Mouse (Mus musculus) stomach, embryonic 16.5 days (tissue): ENCODE data around the gene Robo1. TPM values are rescaled to one million over a fixed set of nuclear protein-coding genes. Genes with fewer than 3 reads are reported as not detected.

ENCODE experiments used
- ATAC-seq: fragments of 200-750 bp; cut with Nextera tagmentation; 2 replicates; pipeline ENCODE4 v1.8.0; 2017; ENCODE audit warnings: moderate number of reproducible peaks, moderate TSS enrichment; ENCODE audit not compliant: insufficient read depth, low FRiP score
- H3K27ac ChIP-seq: fragments of 300-500 bp; sonication (generic); 2 replicates; pipeline ENCODE4 v1.5.1; 2014; ENCODE audit warnings: low read length
- H3K27me3 ChIP-seq: fragments of 300-500 bp; sonication (generic); 2 replicates; pipeline ENCODE4 v1.6.1; 2014; ENCODE audit warnings: low read length, control low read depth, mixed read lengths; ENCODE audit not compliant: control insufficient read depth, insufficient read depth
- H3K36me3 ChIP-seq: fragments of 300-500 bp; sonication (generic); 2 replicates; pipeline ENCODE4 v1.6.1; 2014; ENCODE audit warnings: low read length; ENCODE audit not compliant: control insufficient read depth, insufficient read depth
- H3K4me1 ChIP-seq: fragments of 300-500 bp; sonication (generic); 2 replicates; pipeline ENCODE4 v1.6.1; 2014; ENCODE audit warnings: low read length, control low read depth, mixed read lengths; ENCODE audit not compliant: control insufficient read depth, insufficient read depth
- H3K4me2 ChIP-seq: fragments of 300-500 bp; sonication (generic); 2 replicates; pipeline ENCODE4 v1.6.1; 2014; ENCODE audit warnings: low read depth, low read length, mixed read lengths
- H3K4me3 ChIP-seq: fragments of 300-500 bp; sonication (generic); replicated peaks from 2 replicates; pipeline ENCODE4 v1.5.1; 2014; ENCODE audit warnings: mild to moderate bottlenecking, low read length
- H3K9ac ChIP-seq: fragments of 300-500 bp; sonication (generic); 2 replicates; pipeline ENCODE4 v1.6.1; 2014; ENCODE audit warnings: low read length
- H3K9me3 ChIP-seq: fragments of 300-500 bp; sonication (generic); replicated peaks from 2 replicates; pipeline ENCODE4 v1.6.1; 2016; ENCODE audit warnings: low read length, control low read depth; ENCODE audit not compliant: control insufficient read depth
- WGBS: fragments of 180-500 bp; shearing (Covaris S2); extraction: QIAGEN DNeasy Blood & Tissue Kit; methylation state at CpG from one replicate; pipeline ENCODE4 v1.1.7; 2014; 5-methylcytosine and 5-hydroxymethylcytosine counted together
- polyA plus RNA-seq: library from polyadenylated mRNA; unstranded; fragments of >200 nt; fragmentation: Nextera tagmentation; extraction: Ambion mirVana; gene quantifications from 2 replicates; pipeline ENCODE4 v1.2.1, GENCODE M21; 2015

The Robo1 gene
- polyA plus RNA-seq = 20.6 and 23.4 TPM in 2 replicates

DNA sequence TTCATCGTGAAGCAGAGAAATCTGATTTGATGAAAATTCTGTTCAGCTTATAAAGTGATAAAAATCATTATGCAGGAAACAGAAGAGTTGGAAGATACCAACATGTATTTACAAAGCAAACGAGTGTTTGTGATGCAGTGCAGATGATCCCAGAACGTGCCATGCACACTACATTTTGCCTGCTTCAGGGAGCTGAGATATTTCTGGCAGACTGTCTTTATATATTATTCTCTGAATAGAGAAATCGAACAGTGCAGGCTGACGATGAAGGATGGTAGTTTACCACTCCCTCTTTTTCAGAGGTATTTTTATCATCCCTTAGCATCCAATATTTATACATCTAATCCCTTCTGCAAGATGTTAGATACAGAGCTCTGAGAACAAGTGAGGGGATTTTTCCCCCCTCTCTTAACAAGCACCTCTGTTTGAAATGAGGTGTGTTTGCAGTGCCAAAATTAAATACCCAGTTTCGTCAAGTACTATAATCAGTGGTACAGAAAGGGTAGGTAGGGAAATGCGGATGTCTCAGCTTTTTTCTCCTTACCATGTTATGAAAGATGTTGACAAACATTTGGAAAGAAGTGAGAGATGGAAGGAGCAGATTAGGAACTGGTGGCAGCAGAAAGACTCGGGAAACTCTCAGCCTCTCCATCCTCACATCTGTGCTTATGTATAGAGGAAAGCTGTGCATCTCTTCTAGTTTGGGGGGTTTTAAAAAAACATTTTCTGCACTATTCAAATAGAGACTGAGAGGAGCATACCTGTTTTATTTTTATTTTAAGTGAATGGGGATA lies at the start of gene Robo1:
TSS of gene Robo1 (plus strand) at position 770 of the 794 bp plus-strand sequence.
- ATAC-seq = no peak
- Histone ChIP-seq H3K27me3 (no peaks in the 10 kb centered on the region), H3K4me2 (no peak within 1 kb of the TSS), H3K4me1 (no peaks in the 10 kb centered on the region), H3K36me3 (no peaks in the 10 kb centered on the region), H3K9me3 (no peaks in the 10 kb centered on the region), H3K4me3 (no peak within 1 kb of the TSS), H3K27ac (no peak within 1 kb of the TSS), H3K9ac (no peak within 1 kb of the TSS)
- WGBS = 63% methylated on average over 8 of the region's 8 CpGs

DNA sequence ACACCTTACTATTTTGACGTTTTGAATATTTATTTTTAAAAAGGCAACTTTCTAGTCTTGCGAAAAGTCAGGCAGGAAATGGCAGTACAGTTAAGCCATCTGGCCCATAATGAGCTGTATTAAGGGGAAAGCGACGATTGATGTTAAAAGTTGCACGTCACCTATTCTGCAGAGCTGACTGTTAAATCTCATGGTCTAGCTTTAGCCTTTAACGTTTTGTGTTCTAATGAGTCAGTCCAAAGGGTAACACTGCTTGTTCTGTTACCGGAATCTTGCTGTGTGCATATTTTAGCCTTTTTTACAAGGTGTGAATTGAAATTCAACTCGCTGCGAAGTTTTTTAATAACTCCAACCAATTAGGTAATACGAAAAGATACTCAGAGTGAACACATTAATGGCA lies 40.3 kb upstream of the Robo1 start:
- H3K36me3 ChIP-seq = no peaks in the 10 kb centered on the region
- no peak for ATAC-seq
- H3K9me3 ChIP-seq = no peaks in the 10 kb centered on the region
- 82% methylated on average over 10 of the region's 10 CpGs for WGBS
- no peak overlapping the region for H3K4me2 ChIP-seq
- no peak overlapping the region for H3K27ac ChIP-seq
- no peak overlapping the region for H3K9ac ChIP-seq
- no peak overlapping the region for H3K4me3 ChIP-seq
- H3K4me1 ChIP-seq = no peaks in the 10 kb centered on the region
- no peaks in the 10 kb centered on the region for H3K27me3 ChIP-seq

DNA sequence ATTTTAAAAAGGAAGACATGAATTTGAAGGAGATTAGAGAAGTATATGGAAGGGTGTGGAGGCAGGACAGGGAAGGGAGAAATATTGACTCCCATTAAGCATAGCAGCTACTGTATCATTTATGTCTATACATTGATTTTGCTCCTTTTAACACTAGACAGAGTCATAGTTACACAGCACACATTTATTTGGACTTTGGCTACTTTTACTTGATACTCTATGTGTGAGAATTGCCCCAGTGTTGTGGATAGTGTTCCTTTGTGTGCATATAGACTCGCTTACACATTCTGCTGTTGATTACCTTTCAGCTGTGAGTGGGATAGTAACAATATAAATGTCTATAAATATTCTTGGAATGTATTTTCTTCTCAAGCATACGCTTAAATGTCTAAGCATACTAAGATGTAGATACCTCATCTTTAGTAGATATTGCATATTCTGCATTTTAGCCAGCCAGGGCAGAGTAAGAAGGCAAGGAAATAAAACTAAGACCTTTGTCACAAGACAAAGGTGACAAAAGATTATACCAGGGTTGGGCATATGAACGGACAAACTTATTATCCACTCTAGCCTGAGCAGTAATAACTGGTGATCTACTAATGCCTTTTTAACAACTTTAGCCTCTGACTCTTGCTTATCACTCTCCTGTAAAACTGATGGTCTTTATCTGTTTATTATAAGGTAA lies 31.6 kb upstream of the Robo1 start:
- Histone ChIP-seq H3K4me1 (no peaks in the 10 kb centered on the region), H3K36me3 (no peaks in the 10 kb centered on the region), H3K27me3 (no peaks in the 10 kb centered on the region), H3K27ac (no peak overlapping the region), H3K9ac (no peak overlapping the region), H3K9me3 (no peaks in the 10 kb centered on the region), H3K4me3 (no peak overlapping the region), H3K4me2 (no peak overlapping the region)
- 71% methylated on average over 3 of the region's 3 CpGs for WGBS
- no peak for ATAC-seq

DNA sequence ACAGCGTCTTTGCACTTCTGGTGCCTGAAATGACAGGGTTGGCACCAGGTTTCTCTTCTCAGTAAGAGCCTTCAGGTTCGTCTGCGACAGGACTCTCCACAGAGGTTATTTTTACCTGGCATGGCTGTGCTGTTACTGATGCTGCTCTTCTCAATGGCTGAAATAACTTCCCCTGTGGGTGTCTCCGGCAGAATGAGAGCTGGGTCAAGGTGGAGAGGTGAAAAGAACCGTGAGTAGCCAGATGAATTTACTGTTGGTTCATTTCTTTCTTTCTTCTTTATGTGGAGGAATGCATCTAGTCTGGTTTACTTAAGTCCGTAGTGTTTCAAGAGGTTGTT lies 194 bp downstream of the Robo1 start:
- H3K9me3 ChIP-seq = no peaks in the 10 kb centered on the region
- H3K9ac ChIP-seq = no peak overlapping the region
- H3K27ac ChIP-seq = no peak overlapping the region
- no peak overlapping the region for H3K4me2 ChIP-seq
- 60% methylated on average over 6 of the region's 6 CpGs for WGBS
- no peaks in the 10 kb centered on the region for H3K27me3 ChIP-seq
- no peaks in the 10 kb centered on the region for H3K36me3 ChIP-seq
- no peaks in the 10 kb centered on the region for H3K4me1 ChIP-seq
- no peak for ATAC-seq
- H3K4me3 ChIP-seq = no peak overlapping the region

DNA sequence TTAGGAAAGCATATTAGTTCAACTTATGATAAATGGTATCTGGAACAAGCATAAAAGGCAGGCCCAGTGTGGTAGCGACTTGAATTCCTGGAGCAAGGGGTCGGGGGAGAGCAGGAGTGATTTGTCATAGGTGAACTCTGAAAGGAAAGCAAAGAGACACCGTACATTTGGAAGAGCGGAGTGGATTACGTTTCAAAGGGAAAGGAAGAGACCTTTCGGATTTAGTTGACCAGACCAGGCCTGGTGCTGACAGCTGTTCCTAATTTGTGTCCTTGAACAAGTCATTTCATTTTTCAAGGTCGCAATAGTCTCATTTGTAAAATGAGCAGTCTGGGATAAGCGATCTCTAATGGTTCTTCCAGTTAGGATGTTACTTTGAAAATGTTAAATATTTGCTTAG lies 19.2 kb downstream of the Robo1 start:
- H3K9ac ChIP-seq = no peak overlapping the region
- no peak overlapping the region for H3K4me3 ChIP-seq
- H3K9me3 ChIP-seq = no peaks in the 10 kb centered on the region
- no peak for ATAC-seq
- H3K4me1 ChIP-seq = no peaks in the 10 kb centered on the region
- H3K36me3 ChIP-seq = no peaks in the 10 kb centered on the region
- no peak overlapping the region for H3K27ac ChIP-seq
- H3K27me3 ChIP-seq = no peaks in the 10 kb centered on the region
- no peak overlapping the region for H3K4me2 ChIP-seq
- 47% methylated on average over 8 of the region's 8 CpGs for whole genome bisulfite sequencing

DNA sequence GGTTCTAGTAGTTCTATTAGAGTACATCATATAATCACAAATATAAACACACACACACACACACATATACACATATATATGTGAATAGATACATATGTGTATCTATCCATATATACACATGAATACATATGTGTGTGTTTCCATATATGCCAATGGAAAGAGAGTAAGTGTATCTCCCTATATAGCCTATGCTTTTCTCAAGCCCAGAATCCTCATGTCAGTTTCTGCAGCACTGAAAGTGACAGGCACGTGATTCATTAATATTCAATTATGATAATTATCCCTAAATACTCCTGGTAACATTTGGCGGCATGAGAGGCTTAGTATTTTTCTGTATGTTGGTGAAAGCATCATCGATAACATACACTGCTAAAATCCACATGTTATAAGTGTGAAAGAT lies 20.5 kb downstream of the Robo1 start:
- no peak for ATAC-seq
- WGBS = 85% methylated on average over 3 of the region's 3 CpGs
- Histone ChIP-seq H3K36me3 (no peaks in the 10 kb centered on the region), H3K27ac (no peak overlapping the region), H3K4me1 (no peaks in the 10 kb centered on the region), H3K4me3 (no peak overlapping the region), H3K9me3 (no peaks in the 10 kb centered on the region), H3K27me3 (no peaks in the 10 kb centered on the region), H3K9ac (no peak overlapping the region), H3K4me2 (no peak overlapping the region)

DNA sequence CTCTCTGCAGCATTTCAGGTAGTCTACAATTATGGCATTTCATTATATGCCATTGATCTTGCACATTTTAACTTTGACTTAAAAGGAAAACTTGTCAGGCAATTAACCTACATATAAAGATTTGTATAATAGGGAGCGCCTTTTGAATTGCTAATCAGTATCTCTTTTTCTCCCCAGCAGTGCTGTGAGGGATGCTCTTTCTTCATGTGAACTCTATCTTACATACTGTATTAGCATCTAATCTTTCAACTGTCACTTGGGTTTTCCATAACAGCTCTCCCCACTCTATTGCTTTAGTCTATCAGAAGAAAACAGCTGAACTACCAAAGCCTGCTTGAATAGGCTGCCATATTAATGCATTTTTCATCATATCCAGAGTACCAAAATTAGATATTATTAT lies 29.7 kb downstream of the Robo1 start:
- Histone ChIP-seq H3K4me1 (no peaks in the 10 kb centered on the region), H3K9ac (no peak overlapping the region), H3K4me3 (no peak overlapping the region), H3K9me3 (no peaks in the 10 kb centered on the region), H3K36me3 (no peaks in the 10 kb centered on the region), H3K27ac (no peak overlapping the region), H3K4me2 (no peak overlapping the region), H3K27me3 (no peaks in the 10 kb centered on the region)
- WGBS = 94% methylated on average over 1 of the region's 1 CpGs
- no peak for ATAC-seq

DNA sequence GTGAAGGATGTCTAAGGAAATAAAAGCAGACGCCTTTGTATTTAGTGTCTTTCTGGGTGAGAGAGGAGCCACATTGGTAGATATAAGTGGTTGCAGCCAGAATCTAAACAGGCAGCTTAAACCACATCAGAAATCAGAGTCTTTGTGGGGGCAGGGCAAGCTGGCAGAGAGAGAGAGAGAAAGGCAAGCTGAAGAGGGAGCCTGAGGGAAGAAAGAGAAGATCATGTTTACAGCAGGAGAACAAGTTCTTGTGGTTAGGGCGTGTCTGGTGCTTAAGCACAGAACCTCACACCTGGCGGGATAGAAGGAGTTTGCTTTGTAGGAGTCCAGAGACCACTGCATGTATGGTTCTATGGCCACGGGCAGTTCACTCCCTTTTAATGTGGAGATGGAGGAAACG lies 42.3 kb downstream of the Robo1 start:
- 48% methylated on average over 5 of the region's 5 CpGs for WGBS
- Histone ChIP-seq H3K9me3 (no peaks in the 10 kb centered on the region), H3K4me2 (no peak overlapping the region), H3K4me3 (no peak overlapping the region), H3K9ac (no peak overlapping the region), H3K36me3 (no peaks in the 10 kb centered on the region), H3K27me3 (no peaks in the 10 kb centered on the region), H3K4me1 (no peaks in the 10 kb centered on the region), H3K27ac (no peak overlapping the region)
- ATAC-seq = no peak

DNA sequence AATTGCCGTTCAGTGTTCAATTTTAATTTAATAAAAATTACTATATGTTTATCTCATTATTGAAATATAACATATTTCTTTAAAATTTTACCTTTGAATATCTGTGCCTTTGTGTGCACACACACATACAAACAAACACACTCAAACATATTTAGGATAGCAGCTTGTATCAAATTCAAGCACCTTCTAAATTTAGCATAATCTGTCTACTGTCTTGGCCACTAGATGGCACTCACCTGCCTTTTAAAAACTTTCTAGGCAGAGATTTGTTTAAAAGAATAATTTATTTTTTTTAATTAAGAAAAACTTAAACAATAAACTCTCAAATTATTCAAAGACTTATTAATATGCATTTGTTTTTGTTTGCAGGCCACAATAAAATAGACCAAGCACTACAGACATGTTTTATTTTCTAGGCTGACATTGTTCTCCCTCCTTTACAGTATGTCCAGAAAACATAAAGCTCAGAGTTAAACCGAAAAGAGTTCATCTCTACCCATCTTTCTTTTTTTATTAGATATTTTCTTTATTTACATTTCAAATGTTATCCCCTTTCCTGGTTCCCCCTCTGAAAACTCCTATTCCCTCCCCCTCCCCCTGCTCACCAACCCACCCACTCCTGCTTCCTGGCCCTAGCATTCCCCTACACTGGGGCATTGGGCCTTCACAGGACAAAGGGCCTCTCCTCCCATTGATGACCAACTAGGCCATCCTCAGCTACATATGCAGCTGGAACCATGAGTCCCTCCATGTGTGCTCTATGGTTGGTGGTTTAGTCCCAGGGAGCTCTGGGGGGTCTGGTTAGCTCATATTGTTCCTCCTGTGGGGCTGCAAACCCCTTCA lies 48.6 kb downstream of the Robo1 start:
- Histone ChIP-seq H3K27ac (no peak overlapping the region), H3K4me1 (no peaks in the 10 kb centered on the region), H3K36me3 (no peaks in the 10 kb centered on the region), H3K4me2 (no peak overlapping the region), H3K4me3 (no peak overlapping the region), H3K27me3 (no peaks in the 10 kb centered on the region), H3K9me3 (no peaks in the 10 kb centered on the region), H3K9ac (no peak overlapping the region)
- no peak for ATAC-seq
- WGBS = 67% methylated on average over 2 of the region's 2 CpGs
